Mouse (Mus musculus): ENCODE measurements at regions not wholly inside any gene's neighbourhood (a gene's known extent, or its start where the extent isn't known, plus 50 kb on each side); places are given as distances from the start of the nearest gene placed in this dataset.
A peak's percentile ranks its signal among the peaks of the same experiment; 100 is the strongest.

- H3K36me3 ChIP-seq, result no peaks in the 10 kb centered on the region
- no peak overlapping the region for H3K27ac ChIP-seq (replicated peaks)
- no peak overlapping the region for H3K4me3 ChIP-seq
- H3K27me3 ChIP-seq, result no peaks in the 10 kb centered on the region
- no peak overlapping the region for H3K9ac ChIP-seq
- no peak for ATAC-seq (ENCODE audit: low FRiP score, low read depth)
- H3K4me2 ChIP-seq, result no peak overlapping the region
- H3K4me1 ChIP-seq (replicated peaks), result peaks cover 19% of the 10 kb centered on the region
- WGBS, result 95% methylated on average over 16 of the region's 16 CpGs
- no peaks in the 10 kb centered on the region for H3K9me3 ChIP-seq
These were observed 79.6 kb upstream of the Foxn3 start for GRCm38 (mm10) chr12:99643016-99643415.

- 80% methylated on average over 7 of the region's 7 CpGs for WGBS
- Histone ChIP-seq H3K27me3 (no peaks in the 10 kb centered on the region), H3K9me3 (no peaks in the 10 kb centered on the region), H3K4me2 (no peak overlapping the region), H3K27ac (replicated peaks) (no peak overlapping the region), H3K4me1 (replicated peaks) (peaks cover 19% of the 10 kb centered on the region), H3K4me3 (no peak overlapping the region), H3K36me3 (no peaks in the 10 kb centered on the region), H3K9ac (no peak overlapping the region)
- ATAC-seq (ENCODE audit: low FRiP score, low read depth), result no peak
These were observed 78.9 kb upstream of the Foxn3 start for GRCm38 (mm10) chr12:99642131-99642895.

DNA sequence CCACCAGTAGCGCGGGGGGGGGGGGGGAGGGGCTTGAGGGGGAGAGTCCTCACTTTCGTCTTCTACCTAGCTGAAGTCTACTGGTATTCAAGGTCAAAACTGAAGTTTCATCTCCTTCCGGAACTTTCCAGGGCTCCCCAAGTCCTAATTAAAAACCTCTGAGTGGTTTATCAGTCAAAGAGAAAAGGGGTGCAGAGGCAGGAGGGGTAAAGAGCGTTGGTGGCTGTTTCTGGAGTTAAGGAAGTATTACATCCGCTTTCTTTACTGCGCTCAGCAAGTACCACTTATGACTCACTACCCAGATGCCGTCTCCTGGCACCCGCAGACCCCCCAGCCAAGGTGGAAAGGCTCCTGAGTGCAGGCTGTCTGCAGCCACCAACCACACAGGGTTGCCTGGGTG is 77.9 kb upstream of the Foxn3 start:
- Histone ChIP-seq H3K27ac (replicated peaks) (no peak overlapping the region), H3K9me3 (no peaks in the 10 kb centered on the region), H3K4me3 (peak overlapping the region; percentile 23; the same call in 1 of the 2 replicates), H3K27me3 (no peaks in the 10 kb centered on the region), H3K4me1 (replicated peaks) (peaks cover 19% of the 10 kb centered on the region), H3K36me3 (no peaks in the 10 kb centered on the region), H3K4me2 (peak overlapping the region; percentile 50), H3K9ac (no peak overlapping the region)
- 33% methylated on average over 7 of the region's 9 CpGs for WGBS
- ATAC-seq (ENCODE audit: low FRiP score, low read depth), result no peak

GRCm38 (mm10) chr12:99640214-99641151 is 77.1 kb upstream of the Foxn3 start:
- H3K4me2 ChIP-seq, result peak overlapping the region; percentile 50
- peaks cover 19% of the 10 kb centered on the region for H3K4me1 ChIP-seq (replicated peaks)
- WGBS, result 2% methylated on average over 18 of the region's 18 CpGs
- H3K9ac ChIP-seq, result 0 out of 2 replicates have a peak overlapping the region, but pooled peaks have one; percentile 5
- H3K27me3 ChIP-seq, result no peaks in the 10 kb centered on the region
- peak overlapping the region; percentile 29 for H3K27ac ChIP-seq (replicated peaks)
- H3K9me3 ChIP-seq, result no peaks in the 10 kb centered on the region
- H3K4me3 ChIP-seq, result peak overlapping the region; percentile 23
- no peaks in the 10 kb centered on the region for H3K36me3 ChIP-seq
- peak; percentile 58; the same call in 1 of the 2 replicates for ATAC-seq (ENCODE audit: low FRiP score, low read depth)

DNA sequence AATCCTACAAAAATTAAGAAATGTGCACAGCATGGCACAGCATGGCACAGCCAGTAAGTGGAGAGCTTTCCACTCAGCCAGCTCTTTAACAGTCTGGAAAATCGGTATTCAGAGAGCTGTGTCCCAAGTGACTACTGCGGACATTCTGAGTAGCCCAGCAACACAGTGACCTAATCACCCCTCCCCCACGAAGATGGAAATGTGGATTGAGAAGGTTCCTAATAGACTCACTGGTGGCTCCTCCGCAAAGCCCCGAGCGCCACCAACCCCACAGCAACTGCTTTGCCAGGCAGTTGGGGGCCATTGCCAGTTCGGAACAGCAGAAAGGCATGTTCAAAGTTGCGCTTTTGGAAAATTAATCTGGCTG is 76.4 kb upstream of the Foxn3 start:
- Histone ChIP-seq H3K9ac (no peak overlapping the region), H3K4me2 (peak overlapping the region; percentile 50), H3K4me1 (replicated peaks) (peaks cover 19% of the 10 kb centered on the region), H3K4me3 (no peak overlapping the region), H3K9me3 (no peaks in the 10 kb centered on the region), H3K27me3 (no peaks in the 10 kb centered on the region), H3K36me3 (no peaks in the 10 kb centered on the region), H3K27ac (replicated peaks) (peak overlapping the region; percentile 29)
- WGBS, result 8% methylated on average over 8 of the region's 8 CpGs
- peak; percentile 47; the same call in 1 of the 2 replicates for ATAC-seq (ENCODE audit: low FRiP score, low read depth)

- Histone ChIP-seq H3K4me1 (replicated peaks) (peaks cover 19% of the 10 kb centered on the region), H3K9me3 (no peaks in the 10 kb centered on the region), H3K4me2 (no peak overlapping the region), H3K4me3 (no peak overlapping the region), H3K36me3 (no peaks in the 10 kb centered on the region), H3K27ac (replicated peaks) (no peak overlapping the region), H3K27me3 (no peaks in the 10 kb centered on the region), H3K9ac (no peak overlapping the region)
- WGBS, result 88% methylated on average over 3 of the region's 3 CpGs
- ATAC-seq (ENCODE audit: low FRiP score, low read depth), result no peak
These were observed 75.7 kb upstream of the Foxn3 start for GRCm38 (mm10) chr12:99639118-99639517.

DNA sequence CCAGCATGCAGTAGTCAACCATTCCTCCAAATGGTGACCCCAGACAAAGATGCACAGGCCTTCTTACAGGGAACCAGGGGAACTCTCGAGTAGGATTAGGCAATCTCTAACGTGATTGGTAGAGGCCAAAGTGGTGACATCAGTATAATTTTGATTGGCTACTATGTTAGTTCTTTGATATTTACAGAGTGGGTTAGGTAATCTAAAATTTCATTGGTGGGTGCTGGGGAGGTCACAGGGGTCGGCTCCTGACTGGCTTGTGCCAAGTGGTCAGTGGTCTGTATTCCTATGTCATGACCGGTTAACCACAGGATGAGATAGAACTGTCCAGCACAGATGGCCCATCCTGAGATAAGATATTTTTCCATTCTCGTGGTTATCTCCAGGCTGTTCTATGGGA is 74.6 kb upstream of the Foxn3 start:
- no peaks in the 10 kb centered on the region for H3K36me3 ChIP-seq
- no peaks in the 10 kb centered on the region for H3K9me3 ChIP-seq
- H3K27me3 ChIP-seq, result no peaks in the 10 kb centered on the region
- WGBS, result 91% methylated on average over 5 of the region's 5 CpGs
- peaks cover 19% of the 10 kb centered on the region for H3K4me1 ChIP-seq (replicated peaks)
- no peak overlapping the region for H3K9ac ChIP-seq
- H3K27ac ChIP-seq (replicated peaks), result no peak overlapping the region
- H3K4me3 ChIP-seq, result no peak overlapping the region
- no peak overlapping the region for H3K4me2 ChIP-seq
- ATAC-seq (ENCODE audit: low FRiP score, low read depth), result no peak

DNA sequence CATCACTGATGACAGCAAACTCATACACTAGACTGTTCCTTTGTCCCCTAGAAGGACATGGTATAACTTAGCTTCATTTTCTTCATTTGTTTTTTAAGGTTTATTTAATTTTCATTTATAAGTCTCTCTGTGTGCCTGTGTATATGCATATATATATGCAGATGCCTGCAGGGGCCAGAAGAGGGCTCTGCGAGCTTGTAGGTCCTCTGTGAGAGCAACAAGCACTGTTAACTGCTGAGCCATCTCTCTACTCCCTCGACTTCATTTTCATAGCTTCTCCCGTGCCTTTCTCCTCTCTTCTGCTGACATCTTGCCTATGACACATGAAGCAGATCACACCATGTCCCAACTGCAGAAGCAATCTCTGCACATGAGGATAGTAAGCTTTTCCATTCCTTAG is 72.9 kb upstream of the Foxn3 start:
- Histone ChIP-seq H3K4me1 (replicated peaks) (peaks cover 16% of the 10 kb centered on the region), H3K27me3 (no peaks in the 10 kb centered on the region), H3K9ac (no peak overlapping the region), H3K36me3 (no peaks in the 10 kb centered on the region), H3K4me2 (no peak overlapping the region), H3K9me3 (no peaks in the 10 kb centered on the region), H3K4me3 (no peak overlapping the region), H3K27ac (replicated peaks) (no peak overlapping the region)
- 89% methylated on average over 3 of the region's 3 CpGs for WGBS
- no peak for ATAC-seq (ENCODE audit: low FRiP score, low read depth)

- no peak overlapping the region for H3K4me3 ChIP-seq
- H3K9ac ChIP-seq, result no peak overlapping the region
- ATAC-seq (ENCODE audit: low FRiP score, low read depth), result no peak
- no peak overlapping the region for H3K4me2 ChIP-seq
- H3K27ac ChIP-seq (replicated peaks), result no peak overlapping the region
- 75% methylated on average over 4 of the region's 4 CpGs for WGBS
- peaks cover 8% of the 10 kb centered on the region for H3K4me1 ChIP-seq (replicated peaks)
- no peaks in the 10 kb centered on the region for H3K27me3 ChIP-seq
- no peaks in the 10 kb centered on the region for H3K36me3 ChIP-seq
- H3K9me3 ChIP-seq, result no peaks in the 10 kb centered on the region
These were observed 72.0 kb upstream of the Foxn3 start for GRCm38 (mm10) chr12:99635361-99635760.

DNA sequence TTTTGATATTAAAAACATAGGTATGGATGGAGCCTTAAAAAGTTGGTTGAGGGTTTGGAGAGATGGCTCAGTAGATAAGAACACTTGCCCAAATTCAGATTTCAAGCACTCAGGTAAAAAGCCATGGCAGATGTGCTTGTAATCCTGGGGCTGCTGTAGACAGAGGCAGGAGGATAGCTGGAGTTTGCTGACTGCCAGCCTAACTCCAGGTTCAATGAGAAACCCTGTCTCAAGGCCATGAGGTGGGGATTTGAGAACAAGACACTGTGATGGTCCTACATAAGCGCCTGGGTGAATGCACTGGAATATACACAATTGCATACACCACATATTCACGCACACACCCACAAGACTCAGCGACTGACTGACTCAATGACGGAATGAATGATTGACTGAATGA is 71.3 kb upstream of the Foxn3 start:
- Histone ChIP-seq H3K27ac (replicated peaks) (no peak overlapping the region), H3K9me3 (no peaks in the 10 kb centered on the region), H3K27me3 (no peaks in the 10 kb centered on the region), H3K4me2 (no peak overlapping the region), H3K4me3 (no peak overlapping the region), H3K4me1 (replicated peaks) (peaks cover 1% of the 10 kb centered on the region), H3K9ac (no peak overlapping the region), H3K36me3 (no peaks in the 10 kb centered on the region)
- no peak for ATAC-seq (ENCODE audit: low FRiP score, low read depth)
- WGBS, result 92% methylated on average over 4 of the region's 4 CpGs

- no peak overlapping the region for H3K4me2 ChIP-seq
- peaks cover under 1% of the 10 kb centered on the region for H3K4me1 ChIP-seq (replicated peaks)
- WGBS, result 95% methylated on average over 10 of the region's 10 CpGs
- no peak overlapping the region for H3K9ac ChIP-seq
- no peaks in the 10 kb centered on the region for H3K36me3 ChIP-seq
- H3K9me3 ChIP-seq, result no peaks in the 10 kb centered on the region
- ATAC-seq (ENCODE audit: low FRiP score, low read depth), result no peak
- no peaks in the 10 kb centered on the region for H3K27me3 ChIP-seq
- H3K27ac ChIP-seq (replicated peaks), result no peak overlapping the region
- no peak overlapping the region for H3K4me3 ChIP-seq
These were observed 70.3 kb upstream of the Foxn3 start for GRCm38 (mm10) chr12:99633678-99634077.

DNA sequence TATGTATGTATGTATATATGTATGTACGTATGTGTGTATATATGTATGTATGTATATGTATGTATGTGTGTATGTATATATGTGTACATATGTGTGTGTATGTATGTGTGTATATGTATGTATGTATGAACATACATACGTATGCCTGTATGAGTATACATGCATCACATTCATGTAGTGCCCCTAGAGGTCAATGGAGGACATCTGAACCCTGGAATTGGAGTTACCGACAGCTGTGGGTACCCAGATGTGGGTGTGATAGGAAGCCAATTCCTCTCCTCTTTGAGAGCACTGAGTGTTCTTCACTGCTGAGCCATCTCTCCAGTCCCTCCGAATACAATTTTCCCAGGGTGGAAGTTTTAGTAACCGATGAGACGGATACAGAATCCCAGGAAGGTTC is 69.6 kb upstream of the Foxn3 start:
- Histone ChIP-seq H3K9ac (no peak overlapping the region), H3K4me3 (no peak overlapping the region), H3K27me3 (no peaks in the 10 kb centered on the region), H3K9me3 (no peaks in the 10 kb centered on the region), H3K36me3 (no peaks in the 10 kb centered on the region), H3K4me1 (replicated peaks) (peaks cover 7% of the 10 kb centered on the region), H3K4me2 (no peak overlapping the region), H3K27ac (replicated peaks) (no peak overlapping the region)
- ATAC-seq (ENCODE audit: low FRiP score, low read depth), result no peak
- WGBS, result 92% methylated on average over 6 of the region's 6 CpGs
